8 mouse cellular contexts compared by ENCODE assay signal in genomic region chr6:146126823-146127681, GRCm38 (mm10).
DNase-seq lines count a peak whose midpoint lies in the region; ATAC-seq and TF ChIP-seq lines count a peak whose summit lies in the region.
"Had no signal": no experiment of that assay in that cellular context is flagged by ENCODE, and none has a peak within 500 bp of the region (broad histone marks: within the 10 kb centered on the region; RNA-seq: fewer than 3 reads in every experiment).

No protein-coding gene starts in this region.

- H3K27me3 ChIP-seq in intestine, postnatal 0 days (replicated peaks; ENCODE audit: control insufficient read depth, insufficient read depth, low read length) = no peaks in the 10 kb centered on the region
- H3K27me3 ChIP-seq: neural tube, embryonic 12.5 days had no signal

- no peak overlapping the region for H3K9ac ChIP-seq in intestine, postnatal 0 days (ENCODE audit: low read depth, low read length)
- H3K9ac ChIP-seq: neural tube, embryonic 12.5 days had no signal

- H3K9me3 ChIP-seq in intestine, postnatal 0 days (ENCODE audit: control insufficient read depth) = no peaks in the 10 kb centered on the region
- H3K9me3 ChIP-seq: neural tube, embryonic 12.5 days had no signal

- DNase-seq in left cerebral cortex, postnatal 10 days (ENCODE audit: extremely low spot score in 1 of 2, low spot score in 2 of 2) = peak; percentile 15 to 38
- DNase-seq in left cerebral cortex, adult 18-20 months (ENCODE audit: low spot score in 2 of 2) = no peak
- DNase-seq in cerebellum, adult 11 months = peak; percentile 84
- DNase-seq in cerebellum, postnatal 25 days = peak; percentile 93 to 94
- peak; percentile 21 to 51 for DNase-seq in heart, postnatal 10 days
- no peak for DNase-seq in adrenal gland, postnatal 10 days

- WGBS in intestine, postnatal 0 days = 83% methylated on average over 12 of the region's 12 CpGs

- H3K4me2 ChIP-seq in intestine, postnatal 0 days (replicated peaks; ENCODE audit: low read depth) = no peak overlapping the region
- H3K4me2 ChIP-seq: neural tube, embryonic 12.5 days had no signal

- TF ChIP-seq CTCF in intestine, postnatal 0 days (IDR thresholded peaks at IDR 0.05; ENCODE audit: low read depth) = no peak

- intact Hi-C loops in left cerebral cortex, postnatal 10 days (cut with DNase I) = no loop called here
- intact Hi-C loops in heart, postnatal 10 days (cut with DNase I) = no loop called here

- no peak for ATAC-seq in intestine, postnatal 0 days

- H3K36me3 ChIP-seq in intestine, postnatal 0 days (ENCODE audit: control insufficient read depth, insufficient read depth) = no peaks in the 10 kb centered on the region; the same call in 1 of the 2 replicates
- H3K36me3 ChIP-seq: neural tube, embryonic 12.5 days had no signal

- H3K27ac ChIP-seq in intestine, postnatal 0 days (ENCODE audit: low read depth, low read length) = no peak overlapping the region
- H3K27ac ChIP-seq: neural tube, embryonic 12.5 days had no signal

- no peak overlapping the region for H3K4me3 ChIP-seq in intestine, postnatal 0 days (ENCODE audit: low read depth, low read length)
- H3K4me3 ChIP-seq: neural tube, embryonic 12.5 days had no signal

- H3K4me1 ChIP-seq in intestine, postnatal 0 days (replicated peaks; ENCODE audit: control insufficient read depth, insufficient read depth, low read length) = no peaks in the 10 kb centered on the region
- H3K4me1 ChIP-seq: neural tube, embryonic 12.5 days had no signal

Comparison
In these comparisons a context has a peak if more than half of its experiments do, and no peak if none do; other contexts are left out.
1. DNase-seq: peak in left cerebral cortex, postnatal 10 days (2 of 2), cerebellum, adult 11 months (single experiment), cerebellum, postnatal 25 days (2 of 2) and heart, postnatal 10 days (2 of 2); none in left cerebral cortex, adult 18-20 months (0 of 2) and adrenal gland, postnatal 10 days (single experiment).